Mouse (Mus musculus): Measurements from ENCODE around the gene Arel1. TPM values are rescaled to one million over a fixed set of nuclear protein-coding genes. Genes with fewer than 3 reads are reported as not detected.

Arel1 gene
- polyA plus RNA-seq (2014; fragmentation: Nextera tagmentation; extraction: Ambion mirVana), result 13.5 TPM in 2 replicates

- Histone ChIP-seq H3K27ac (ENCODE audit: low read depth) (0 out of 2 replicates have a peak within 1 kb of the TSS, but pooled peaks have one; percentile 34), H3K4me3 (ENCODE audit: low read depth, low read length) (peak within 1 kb of the TSS; percentile 71), H3K4me2 (ENCODE audit: low read length) (peak within 1 kb of the TSS; percentile 93), H3K9ac (ENCODE audit: low read length) (peak within 1 kb of the TSS; percentile 67), H3K4me1 (replicated peaks; ENCODE audit: control insufficient read depth, insufficient read depth, low read length) (peaks cover 9% of the 10 kb centered on the region), H3K27me3 (replicated peaks; ENCODE audit: control insufficient read depth, insufficient read depth, low read length) (no peaks in the 10 kb centered on the region), H3K36me3 (ENCODE audit: control insufficient read depth, insufficient read depth, low read length) (peaks cover 30% of the 10 kb centered on the region), H3K9me3 (ENCODE audit: control insufficient read depth, low read length) (no peaks in the 10 kb centered on the region)
- WGBS, result under 1% methylated on average over 42 of the region's 42 CpGs
- ATAC-seq (replicated peaks; ENCODE audit: low FRiP score, low TSS enrichment, low read depth) (peak; percentile 84), DNase-seq (ENCODE audit: low spot score) (peak; percentile 91)
Measured at GRCm38 (mm10) chr12:84970428-84971096, at the start of gene Arel1, which contains the start of gene Fcf1. Arel1 (minus strand) TSS chr12:84970900. Fcf1 (plus strand) TSS chr12:84970897.

- Histone ChIP-seq H3K4me2 (ENCODE audit: low read length) (no peak overlapping the region), H3K27ac (ENCODE audit: low read depth) (no peak overlapping the region), H3K4me3 (ENCODE audit: low read depth, low read length) (no peak overlapping the region), H3K9me3 (ENCODE audit: control insufficient read depth, low read length) (no peaks in the 10 kb centered on the region), H3K36me3 (ENCODE audit: control insufficient read depth, insufficient read depth, low read length) (peaks cover 40% of the 10 kb centered on the region), H3K4me1 (replicated peaks; ENCODE audit: control insufficient read depth, insufficient read depth, low read length) (no peaks in the 10 kb centered on the region), H3K27me3 (replicated peaks; ENCODE audit: control insufficient read depth, insufficient read depth, low read length) (no peaks in the 10 kb centered on the region), H3K9ac (ENCODE audit: low read length) (no peak overlapping the region)
- 89% methylated on average over 2 of the region's 2 CpGs for WGBS
- DNase-seq (ENCODE audit: low spot score) (no peak), ATAC-seq (replicated peaks; ENCODE audit: low FRiP score, low TSS enrichment, low read depth) (no peak)
Measured at GRCm38 (mm10) chr12:85012185-85012584, 41.5 kb upstream of the Arel1 start.

GRCm38 (mm10) chr12:85010541-85010940, 39.8 kb upstream of the Arel1 start:
- ATAC-seq (replicated peaks; ENCODE audit: low FRiP score, low TSS enrichment, low read depth) (no peak), DNase-seq (ENCODE audit: low spot score) (no peak)
- no peaks in the 10 kb centered on the region for H3K9me3 ChIP-seq (ENCODE audit: control insufficient read depth, low read length)
- H3K9ac ChIP-seq (ENCODE audit: low read length), result no peak overlapping the region
- no peaks in the 10 kb centered on the region for H3K27me3 ChIP-seq (replicated peaks; ENCODE audit: control insufficient read depth, insufficient read depth, low read length)
- H3K36me3 ChIP-seq (ENCODE audit: control insufficient read depth, insufficient read depth, low read length), result peaks cover 31% of the 10 kb centered on the region
- H3K4me1 ChIP-seq (replicated peaks; ENCODE audit: control insufficient read depth, insufficient read depth, low read length), result no peaks in the 10 kb centered on the region
- H3K4me2 ChIP-seq (ENCODE audit: low read length), result no peak overlapping the region
- no peak overlapping the region for H3K27ac ChIP-seq (ENCODE audit: low read depth)
- 90% methylated on average over 2 of the region's 2 CpGs for WGBS
- no peak overlapping the region for H3K4me3 ChIP-seq (ENCODE audit: low read depth, low read length)

GRCm38 (mm10) chr12:85009776-85010175, 39.1 kb upstream of the Arel1 start:
- no peaks in the 10 kb centered on the region for H3K4me1 ChIP-seq (replicated peaks; ENCODE audit: control insufficient read depth, insufficient read depth, low read length)
- H3K36me3 ChIP-seq (ENCODE audit: control insufficient read depth, insufficient read depth, low read length), result peaks cover 23% of the 10 kb centered on the region
- no peaks in the 10 kb centered on the region for H3K27me3 ChIP-seq (replicated peaks; ENCODE audit: control insufficient read depth, insufficient read depth, low read length)
- no peaks in the 10 kb centered on the region for H3K9me3 ChIP-seq (ENCODE audit: control insufficient read depth, low read length)
- no peak overlapping the region for H3K4me3 ChIP-seq (ENCODE audit: low read depth, low read length)
- DNase-seq (ENCODE audit: low spot score), result no peak
- H3K27ac ChIP-seq (ENCODE audit: low read depth), result no peak overlapping the region
- no peak for ATAC-seq (replicated peaks; ENCODE audit: low FRiP score, low TSS enrichment, low read depth)
- H3K4me2 ChIP-seq (ENCODE audit: low read length), result no peak overlapping the region
- no peak overlapping the region for H3K9ac ChIP-seq (ENCODE audit: low read length)
- 66% methylated on average over 1 of the region's 1 CpGs for WGBS

- no peak for ATAC-seq (replicated peaks; ENCODE audit: low FRiP score, low TSS enrichment, low read depth)
- Histone ChIP-seq H3K9me3 (ENCODE audit: control insufficient read depth, low read length) (no peaks in the 10 kb centered on the region), H3K4me3 (ENCODE audit: low read depth, low read length) (no peak overlapping the region), H3K27ac (ENCODE audit: low read depth) (no peak overlapping the region), H3K9ac (ENCODE audit: low read length) (no peak overlapping the region), H3K36me3 (ENCODE audit: control insufficient read depth, insufficient read depth, low read length) (peaks cover 1% of the 10 kb centered on the region; the same call in 1 of the 2 replicates), H3K4me2 (ENCODE audit: low read length) (no peak overlapping the region), H3K27me3 (replicated peaks; ENCODE audit: control insufficient read depth, insufficient read depth, low read length) (no peaks in the 10 kb centered on the region), H3K4me1 (replicated peaks; ENCODE audit: control insufficient read depth, insufficient read depth, low read length) (no peaks in the 10 kb centered on the region)
- DNase-seq (ENCODE audit: low spot score), result no peak
Measured at GRCm38 (mm10) chr12:85007021-85007420, 36.3 kb upstream of the Arel1 start.

GRCm38 (mm10) chr12:85006206-85006605, 35.5 kb upstream of the Arel1 start:
- 97% methylated on average over 1 of the region's 1 CpGs for WGBS
- no peak overlapping the region for H3K9ac ChIP-seq (ENCODE audit: low read length)
- no peaks in the 10 kb centered on the region for H3K4me1 ChIP-seq (replicated peaks; ENCODE audit: control insufficient read depth, insufficient read depth, low read length)
- no peak overlapping the region for H3K4me2 ChIP-seq (ENCODE audit: low read length)
- ATAC-seq (replicated peaks; ENCODE audit: low FRiP score, low TSS enrichment, low read depth) (no peak), DNase-seq (ENCODE audit: low spot score) (no peak)
- no peak overlapping the region for H3K4me3 ChIP-seq (ENCODE audit: low read depth, low read length)
- no peaks in the 10 kb centered on the region for H3K27me3 ChIP-seq (replicated peaks; ENCODE audit: control insufficient read depth, insufficient read depth, low read length)
- no peaks in the 10 kb centered on the region for H3K9me3 ChIP-seq (ENCODE audit: control insufficient read depth, low read length)
- H3K27ac ChIP-seq (ENCODE audit: low read depth), result no peak overlapping the region
- H3K36me3 ChIP-seq (ENCODE audit: control insufficient read depth, insufficient read depth, low read length), result peaks cover 5% of the 10 kb centered on the region; the same call in 1 of the 2 replicates

- H3K4me3 ChIP-seq (ENCODE audit: low read depth, low read length), result peak overlapping the region; percentile 92; the same call in 1 of the 2 replicates
- H3K36me3 ChIP-seq (ENCODE audit: control insufficient read depth, insufficient read depth, low read length), result peaks cover 5% of the 10 kb centered on the region; the same call in 1 of the 2 replicates
- H3K9ac ChIP-seq (ENCODE audit: low read length), result no peak overlapping the region
Measured at GRCm38 (mm10) chr12:84999053-84999452, 28.4 kb upstream of the Arel1 start.

GRCm38 (mm10) chr12:84996501-84997398, 26.1 kb upstream of the Arel1 start:
- DNase-seq (ENCODE audit: low spot score) (peak; percentile 73), ATAC-seq (replicated peaks; ENCODE audit: low FRiP score, low TSS enrichment, low read depth) (peak; percentile 77)
- WGBS, result under 1% methylated on average over 43 of the region's 44 CpGs
- Histone ChIP-seq H3K27ac (ENCODE audit: low read depth) (peak overlapping the region; percentile 73), H3K4me1 (replicated peaks; ENCODE audit: control insufficient read depth, insufficient read depth, low read length) (peaks cover 16% of the 10 kb centered on the region), H3K4me3 (ENCODE audit: low read depth, low read length) (peak overlapping the region; percentile 92), H3K9me3 (ENCODE audit: control insufficient read depth, low read length) (no peaks in the 10 kb centered on the region; the same call in 1 of the 2 replicates), H3K27me3 (replicated peaks; ENCODE audit: control insufficient read depth, insufficient read depth, low read length) (no peaks in the 10 kb centered on the region), H3K36me3 (ENCODE audit: control insufficient read depth, insufficient read depth, low read length) (peaks cover 2% of the 10 kb centered on the region; the same call in 1 of the 2 replicates), H3K9ac (ENCODE audit: low read length) (peak overlapping the region; percentile 96), H3K4me2 (ENCODE audit: low read length) (peak overlapping the region; percentile 70)

More at GRCm38 (mm10) chr12:84999053-84999452, 28.4 kb upstream of the Arel1 start:
- Histone ChIP-seq H3K9me3 (ENCODE audit: control insufficient read depth, low read length) (no peaks in the 10 kb centered on the region), H3K27ac (ENCODE audit: low read depth) (no peak overlapping the region), H3K27me3 (replicated peaks; ENCODE audit: control insufficient read depth, insufficient read depth, low read length) (no peaks in the 10 kb centered on the region), H3K4me1 (replicated peaks; ENCODE audit: control insufficient read depth, insufficient read depth, low read length) (peaks cover 16% of the 10 kb centered on the region), H3K4me2 (ENCODE audit: low read length) (peak overlapping the region; percentile 70)
- ATAC-seq (replicated peaks; ENCODE audit: low FRiP score, low TSS enrichment, low read depth) (no peak), DNase-seq (ENCODE audit: low spot score) (no peak)
